Mouse (Mus musculus): Measurements from ENCODE around the gene Rhobtb1. TPM values are rescaled to one million over a fixed set of nuclear protein-coding genes. Genes with fewer than 3 reads are reported as not detected.

Rhobtb1 gene
- polyA plus RNA-seq, 1 experiment = not detected

GRCm38 (mm10) chr10:69259161-69259560 is 107.9 kb downstream of the Rhobtb1 start:
- TF ChIP-seq GATA1 (IDR thresholded peaks at IDR 0.05; ENCODE audit: low read length) = no peak

- no peak for TF ChIP-seq GATA1 (IDR thresholded peaks at IDR 0.05; ENCODE audit: low read length)
These were observed 108.7 kb downstream of the Rhobtb1 start for GRCm38 (mm10) chr10:69259929-69260328.

- TF ChIP-seq GATA1 (IDR thresholded peaks at IDR 0.05; ENCODE audit: low read length) = no peak
These were observed 111.9 kb downstream of the Rhobtb1 start for GRCm38 (mm10) chr10:69262918-69263822.

GRCm38 (mm10) chr10:69263906-69264305 is 112.7 kb downstream of the Rhobtb1 start:
- no peak for TF ChIP-seq GATA1 (IDR thresholded peaks at IDR 0.05; ENCODE audit: low read length)

GRCm38 (mm10) chr10:69265421-69265820 is 114.2 kb downstream of the Rhobtb1 start:
- TF ChIP-seq GATA1 (IDR thresholded peaks at IDR 0.05; ENCODE audit: low read length) = no peak

GRCm38 (mm10) chr10:69268061-69268643 is 116.9 kb downstream of the Rhobtb1 start:
- no peak for TF ChIP-seq GATA1 (IDR thresholded peaks at IDR 0.05; ENCODE audit: low read length)

- TF ChIP-seq GATA1 (IDR thresholded peaks at IDR 0.05; ENCODE audit: low read length) = no peak
These were observed 120.2 kb downstream of the Rhobtb1 start for GRCm38 (mm10) chr10:69271436-69271835.

- TF ChIP-seq GATA1 (IDR thresholded peaks at IDR 0.05; ENCODE audit: low read length) = no peak
These were observed 123.0 kb downstream of the Rhobtb1 start for GRCm38 (mm10) chr10:69274275-69274674.

- TF ChIP-seq GATA1 (IDR thresholded peaks at IDR 0.05; ENCODE audit: low read length) = no peak
These were observed 123.5 kb downstream of the Rhobtb1 start for GRCm38 (mm10) chr10:69274705-69275104.

- no peak for TF ChIP-seq GATA1 (IDR thresholded peaks at IDR 0.05; ENCODE audit: low read length)
These were observed 124.9 kb downstream of the Rhobtb1 start for GRCm38 (mm10) chr10:69275811-69276775.

- no peak for TF ChIP-seq GATA1 (IDR thresholded peaks at IDR 0.05; ENCODE audit: low read length)
These were observed 125.7 kb downstream of the Rhobtb1 start for GRCm38 (mm10) chr10:69276920-69277435.

- no peak for TF ChIP-seq GATA1 (IDR thresholded peaks at IDR 0.05; ENCODE audit: low read length)
These were observed 127.8 kb downstream of the Rhobtb1 start for GRCm38 (mm10) chr10:69278764-69279606.

GRCm38 (mm10) chr10:69279607-69279978 is 128.4 kb downstream of the Rhobtb1 start:
- no peak for TF ChIP-seq GATA1 (IDR thresholded peaks at IDR 0.05; ENCODE audit: low read length)

GRCm38 (mm10) chr10:69286939-69287338 is 135.7 kb downstream of the Rhobtb1 start:
- TF ChIP-seq GATA1 (IDR thresholded peaks at IDR 0.05; ENCODE audit: low read length) = no peak

Measured in G1E-ER4 (cell line).